Mouse (Mus musculus) neural tube, embryonic 13.5 days (tissue): ENCODE data around the gene Cks1b. TPM values are rescaled to one million over a fixed set of nuclear protein-coding genes. Genes with fewer than 3 reads are reported as not detected.

Experiments
- ATAC-seq: fragments of 200-750 bp; cut with Nextera tagmentation; 2 replicates; pipeline ENCODE4 v1.8.0; 2017; ENCODE audit warnings: low read depth, mild to moderate bottlenecking, moderate TSS enrichment, moderate library complexity
- H3K27ac ChIP-seq: fragments of 300-500 bp; sonication (generic); replicated peaks from 2 replicates; pipeline ENCODE4 v1.5.1; 2015; ENCODE audit warnings: moderate library complexity, mild to moderate bottlenecking, inconsistent platforms
- H3K27me3 ChIP-seq: fragments of 300-500 bp; sonication (generic); 2 replicates; pipeline ENCODE4 v1.6.1; 2015; ENCODE audit warnings: mild to moderate bottlenecking, inconsistent platforms
- H3K36me3 ChIP-seq: fragments of 300-500 bp; sonication (generic); 2 replicates; pipeline ENCODE4 v1.6.1; 2015; ENCODE audit warnings: mild to moderate bottlenecking, inconsistent platforms
- H3K4me1 ChIP-seq: fragments of 300-500 bp; sonication (generic); replicated peaks from 2 replicates; pipeline ENCODE4 v1.6.1; 2015; ENCODE audit warnings: inconsistent platforms
- H3K4me2 ChIP-seq: fragments of 300-500 bp; sonication (generic); 2 replicates; pipeline ENCODE4 v1.6.1; 2015; ENCODE audit warnings: inconsistent platforms, mild to moderate bottlenecking, moderate library complexity
- H3K4me3 ChIP-seq: fragments of 300-500 bp; sonication (generic); 2 replicates; pipeline ENCODE4 v1.5.1; 2015; ENCODE audit warnings: mild to moderate bottlenecking, inconsistent platforms
- H3K9ac ChIP-seq: fragments of 300-500 bp; sonication (generic); 2 replicates; pipeline ENCODE4 v1.6.1; 2015; ENCODE audit warnings: moderate library complexity, mild to moderate bottlenecking, inconsistent platforms
- H3K9me3 ChIP-seq: fragments of 300-500 bp; sonication (generic); 2 replicates; pipeline ENCODE4 v1.6.1; 2016; ENCODE audit warnings: inconsistent platforms
- WGBS: fragments of 180-500 bp; shearing (Covaris S2); methylation state at CpG from one replicate; pipeline ENCODE4 v1.1.7; 2015; 5-methylcytosine and 5-hydroxymethylcytosine counted together
- polyA plus RNA-seq: library from polyadenylated mRNA; unstranded; fragments of >200 nt; fragmentation: Nextera tagmentation; extraction: Ambion mirVana; gene quantifications from 2 replicates; pipeline ENCODE4 v1.2.1, GENCODE M21; 2015

Cks1b gene
- polyA plus RNA-seq: 110 and 144 TPM in 2 replicates

DNA sequence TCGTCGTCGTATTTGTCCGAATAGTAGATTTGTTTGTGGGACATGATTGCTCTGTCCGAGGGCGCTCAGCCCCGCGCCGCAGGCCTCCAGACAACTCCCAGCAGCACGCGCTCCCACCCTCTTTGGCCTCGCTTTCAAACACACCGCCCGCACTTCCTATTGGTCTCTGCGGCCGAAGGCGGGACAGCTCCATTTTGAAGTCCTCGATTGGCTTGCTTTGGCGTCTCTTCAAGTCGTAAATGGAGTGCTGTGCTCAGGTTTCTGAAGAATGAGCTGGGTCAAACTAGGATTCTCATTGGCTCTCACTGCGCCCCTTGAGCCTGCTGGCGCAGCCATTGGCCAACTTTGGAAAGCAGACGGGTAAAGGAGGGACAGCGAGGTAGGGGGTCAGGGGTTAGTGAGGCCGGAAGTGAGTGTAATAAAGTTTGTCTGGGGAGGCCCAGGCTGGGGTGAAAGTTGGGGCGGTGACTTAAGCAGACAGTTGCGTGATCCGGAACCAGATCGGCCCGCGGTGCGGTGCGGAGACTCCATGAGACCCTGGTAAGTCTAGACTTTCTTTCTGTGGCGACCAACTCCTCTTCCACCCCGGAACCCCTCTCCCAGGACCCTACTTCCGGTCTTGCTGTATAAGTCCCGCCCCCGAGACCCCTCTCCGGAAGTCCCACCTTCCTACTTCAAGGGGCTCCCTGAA, at the start of gene Cks1b, which contains the start of gene Shc1:
TSS of gene Cks1b (minus strand) at position 214 of the 691 bp plus-strand sequence.
TSS of gene Shc1 (plus strand) at position 274 of the 691 bp plus-strand sequence.
- peaks cover 25% of the 10 kb centered on the region for H3K36me3 ChIP-seq
- no peaks in the 10 kb centered on the region for H3K9me3 ChIP-seq
- peak within 1 kb of the TSS; percentile 86 for H3K27ac ChIP-seq
- H3K4me1 ChIP-seq: peaks cover 61% of the 10 kb centered on the region
- H3K9ac ChIP-seq: peak within 1 kb of the TSS; percentile 79
- WGBS: under 1% methylated on average over 39 of the region's 39 CpGs
- H3K4me3 ChIP-seq: peak within 1 kb of the TSS; percentile 51
- no peaks in the 10 kb centered on the region for H3K27me3 ChIP-seq
- peak; percentile 95 for ATAC-seq
- peak within 1 kb of the TSS; percentile 89 for H3K4me2 ChIP-seq

DNA sequence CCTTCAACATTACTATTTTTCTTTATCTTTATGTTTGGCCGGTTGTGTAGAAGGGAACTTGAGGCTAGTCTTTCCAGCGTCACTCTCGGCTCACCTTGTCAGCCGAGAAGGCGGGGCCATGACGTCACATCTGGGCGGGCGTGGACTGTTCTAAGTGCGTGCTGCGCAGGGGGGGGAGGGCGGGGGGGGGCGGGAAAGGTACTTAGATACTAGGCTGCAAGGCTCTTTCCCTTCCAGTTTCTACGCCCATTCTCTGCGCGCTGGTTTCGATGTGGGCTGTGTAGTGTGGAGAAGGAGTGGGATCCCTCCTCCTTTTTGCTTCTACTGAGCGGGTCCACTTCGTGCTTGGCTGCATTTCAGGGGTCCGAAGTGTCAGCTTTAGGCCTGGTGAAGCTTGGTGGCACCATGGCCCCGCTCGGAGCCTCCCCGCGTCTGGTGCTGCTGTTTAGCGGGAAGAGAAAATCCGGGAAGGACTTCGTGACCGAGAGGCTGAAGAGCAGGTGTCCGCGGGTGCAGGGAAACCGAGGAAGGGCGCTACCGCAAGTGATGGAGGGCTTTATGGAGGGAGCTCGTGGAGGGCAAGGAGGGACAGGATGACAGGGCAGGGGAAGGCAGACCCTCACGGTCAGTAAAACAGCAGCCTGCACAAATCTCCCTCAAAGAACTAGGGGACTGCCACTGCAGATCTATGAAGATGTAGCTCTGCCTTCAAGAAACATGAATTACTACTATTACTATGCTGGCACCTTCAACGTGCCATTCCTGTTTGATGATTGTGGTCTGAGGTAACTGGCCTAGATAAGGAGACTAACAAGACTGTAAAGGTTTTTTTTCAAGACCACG, 41.0 kb upstream of the Cks1b start:
- peak overlapping the region; percentile 92 for H3K9ac ChIP-seq
- peaks cover 14% of the 10 kb centered on the region for H3K4me1 ChIP-seq
- ATAC-seq: peak; percentile 89
- H3K9me3 ChIP-seq: no peaks in the 10 kb centered on the region
- peak overlapping the region; percentile 93 for H3K27ac ChIP-seq
- H3K4me3 ChIP-seq: peak overlapping the region; percentile 67
- H3K36me3 ChIP-seq: no peaks in the 10 kb centered on the region
- WGBS: 1% methylated on average over 36 of the region's 36 CpGs
- H3K4me2 ChIP-seq: peak overlapping the region; percentile 67
- H3K27me3 ChIP-seq: no peaks in the 10 kb centered on the region

DNA sequence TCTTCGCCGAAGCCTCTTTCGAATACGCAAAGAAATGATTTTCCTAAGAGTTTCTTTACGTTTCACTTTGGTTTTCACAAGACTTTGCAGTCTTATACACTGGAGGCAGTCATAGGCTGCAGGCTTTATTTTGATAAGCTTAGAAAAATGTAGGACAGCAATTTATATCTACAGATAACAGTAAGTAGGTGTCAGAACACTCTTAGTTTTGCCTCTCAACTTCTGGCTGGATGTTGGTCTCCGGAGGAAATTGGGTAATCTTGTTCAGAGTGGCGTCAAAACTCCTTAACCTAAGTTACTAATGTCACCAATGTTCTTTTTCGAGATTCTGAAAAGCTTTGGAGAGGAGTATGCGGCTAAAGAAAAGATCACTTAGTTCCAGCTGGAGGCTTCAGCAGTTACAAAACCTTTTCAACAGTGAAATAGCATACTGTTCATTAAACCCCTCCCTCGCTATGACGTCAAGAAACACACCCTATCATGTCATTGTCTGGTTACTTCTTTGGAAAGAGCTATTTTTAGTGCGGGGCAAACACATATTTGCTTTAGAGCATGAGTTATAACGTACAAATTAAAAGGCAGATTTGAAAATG, 40.3 kb upstream of the Cks1b start:
- Histone ChIP-seq H3K9me3 (no peaks in the 10 kb centered on the region), H3K4me3 (peak overlapping the region; percentile 67), H3K4me1 (peaks cover 14% of the 10 kb centered on the region), H3K4me2 (peak overlapping the region; percentile 67), H3K27ac (peak overlapping the region; percentile 93; the same call in 1 of the 2 replicates), H3K9ac (0 out of 2 replicates have a peak overlapping the region, but pooled peaks have one; percentile 26), H3K36me3 (no peaks in the 10 kb centered on the region), H3K27me3 (no peaks in the 10 kb centered on the region)
- 48% methylated on average over 13 of the region's 13 CpGs for WGBS
- peak; percentile 41 for ATAC-seq

DNA sequence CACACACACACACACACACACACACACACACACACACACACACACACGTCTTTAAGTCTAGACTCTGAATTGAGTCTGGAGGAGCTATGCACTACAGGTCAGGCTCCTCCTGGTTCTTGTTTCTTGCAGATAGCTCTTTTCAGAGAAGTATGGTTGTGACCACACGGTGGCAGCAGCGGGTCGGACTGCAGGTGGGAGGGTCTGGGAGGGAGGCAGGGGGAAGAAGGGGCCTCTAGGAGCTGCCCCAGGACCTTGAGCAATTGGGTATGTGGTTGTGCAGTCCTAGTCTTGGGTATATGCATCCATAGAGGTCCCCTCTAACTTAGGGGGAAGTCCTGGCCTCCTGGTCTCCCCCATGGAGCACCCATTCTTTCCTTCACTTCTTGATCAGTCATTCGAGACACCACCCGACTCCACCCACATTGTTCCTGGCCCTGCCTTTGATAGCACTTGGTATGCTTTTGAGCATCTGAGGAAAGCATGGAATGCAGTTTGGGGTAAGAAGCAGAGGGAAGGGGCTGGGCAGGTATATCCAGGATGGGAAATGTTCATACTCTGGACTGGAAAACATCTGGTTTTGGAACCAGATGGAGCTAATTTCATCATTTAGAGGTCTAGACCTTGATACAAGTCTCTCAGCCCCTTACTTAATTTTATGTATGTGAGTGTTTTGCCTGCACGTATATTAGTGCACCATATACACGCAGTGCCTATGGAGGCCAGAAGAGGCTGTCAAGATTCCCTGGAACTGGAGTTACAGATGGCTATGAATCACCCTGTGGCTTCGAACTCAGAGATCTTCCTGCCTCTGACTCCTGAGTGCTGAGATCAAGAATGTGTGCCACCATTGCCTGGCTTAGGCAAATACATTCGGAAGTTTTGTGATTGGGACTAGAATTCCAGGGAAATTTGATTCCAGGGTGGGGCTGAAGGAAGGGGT, 38.8 kb upstream of the Cks1b start:
- Histone ChIP-seq H3K27ac (no peak overlapping the region), H3K9ac (no peak overlapping the region), H3K9me3 (no peaks in the 10 kb centered on the region), H3K4me3 (no peak overlapping the region), H3K4me1 (peaks cover 19% of the 10 kb centered on the region), H3K36me3 (no peaks in the 10 kb centered on the region), H3K4me2 (no peak overlapping the region), H3K27me3 (no peaks in the 10 kb centered on the region)
- ATAC-seq: no peak
- 37% methylated on average over 10 of the region's 10 CpGs for WGBS

DNA sequence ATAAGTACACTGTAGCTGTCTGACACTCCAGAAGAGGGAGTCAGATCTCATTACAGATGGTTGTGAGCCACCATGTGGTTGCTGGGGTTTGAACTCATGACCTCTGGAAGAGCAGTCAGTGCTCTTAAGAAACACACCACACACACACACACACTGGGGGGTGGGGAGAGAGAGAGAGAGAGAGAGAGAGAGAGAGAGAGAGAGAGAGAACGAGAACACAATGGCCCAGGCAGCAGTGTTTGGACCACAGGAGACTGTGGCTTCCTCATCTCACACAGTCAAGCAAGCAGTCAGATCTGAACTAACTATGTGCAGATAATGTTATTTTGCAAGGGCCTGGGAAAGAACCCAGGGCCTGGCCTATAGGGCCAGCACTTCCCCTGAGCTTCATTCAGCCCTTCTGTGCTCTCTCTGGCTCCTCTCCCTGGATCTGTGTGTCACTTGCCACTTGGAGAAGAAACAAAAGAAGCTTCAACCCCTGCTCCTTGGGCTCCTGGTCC, 37.7 kb upstream of the Cks1b start:
- H3K4me1 ChIP-seq: peaks cover 22% of the 10 kb centered on the region
- ATAC-seq: no peak
- no peak overlapping the region for H3K9ac ChIP-seq
- no peak overlapping the region for H3K4me2 ChIP-seq
- no peak overlapping the region for H3K4me3 ChIP-seq
- no peaks in the 10 kb centered on the region for H3K9me3 ChIP-seq
- no peak overlapping the region for H3K27ac ChIP-seq
- 60% methylated on average over 1 of the region's 1 CpGs for WGBS
- H3K36me3 ChIP-seq: no peaks in the 10 kb centered on the region
- H3K27me3 ChIP-seq: no peaks in the 10 kb centered on the region

DNA sequence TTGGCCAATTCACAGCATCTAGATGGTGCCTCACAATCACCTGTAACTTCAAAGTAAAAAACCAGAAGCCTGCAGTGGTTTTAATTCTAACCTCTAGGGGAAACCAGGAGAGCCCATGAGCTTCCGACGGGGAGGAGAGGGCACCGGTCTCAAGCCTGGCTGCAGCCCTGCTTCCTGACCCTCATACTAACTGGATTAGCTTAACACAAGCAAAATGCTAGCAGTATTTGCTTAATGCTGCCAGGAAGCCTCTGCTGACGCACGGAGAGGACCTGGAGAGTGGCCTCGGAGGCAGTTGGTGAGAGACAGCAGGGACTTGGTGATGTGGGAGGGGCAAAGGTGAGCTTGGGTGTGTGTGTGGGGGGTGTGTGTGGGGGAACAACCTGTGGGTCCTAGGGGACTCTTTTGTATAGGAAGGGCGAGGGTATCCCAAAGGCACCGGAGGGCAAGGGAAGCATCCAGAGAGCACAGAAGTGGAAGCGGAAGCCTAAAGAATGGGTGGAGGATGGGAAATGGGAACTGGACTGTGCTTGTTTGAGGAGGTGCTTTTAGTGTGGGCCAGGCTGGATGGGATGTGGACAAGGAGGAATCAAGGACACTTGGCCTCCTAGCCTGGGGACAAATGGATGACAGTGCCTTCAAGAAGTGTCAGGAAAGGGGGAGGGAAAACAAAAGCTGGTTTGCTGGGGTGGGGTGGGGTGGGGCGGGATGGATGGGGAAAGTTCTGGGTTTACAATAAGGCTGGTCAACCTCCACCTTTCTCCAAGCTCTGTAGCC, 36.4 kb upstream of the Cks1b start, which contains the start of gene Pmvk:
TSS of gene Pmvk (plus strand) at position 141 of the 777 bp plus-strand sequence.
- Histone ChIP-seq H3K27me3 (no peaks in the 10 kb centered on the region), H3K36me3 (no peaks in the 10 kb centered on the region), H3K4me1 (peaks cover 11% of the 10 kb centered on the region), H3K4me3 (no peak within 1 kb of the TSS), H3K27ac (no peak within 1 kb of the TSS), H3K9ac (no peak within 1 kb of the TSS), H3K9me3 (no peaks in the 10 kb centered on the region), H3K4me2 (no peak within 1 kb of the TSS)
- WGBS: 77% methylated on average over 10 of the region's 10 CpGs
- no peak for ATAC-seq

DNA sequence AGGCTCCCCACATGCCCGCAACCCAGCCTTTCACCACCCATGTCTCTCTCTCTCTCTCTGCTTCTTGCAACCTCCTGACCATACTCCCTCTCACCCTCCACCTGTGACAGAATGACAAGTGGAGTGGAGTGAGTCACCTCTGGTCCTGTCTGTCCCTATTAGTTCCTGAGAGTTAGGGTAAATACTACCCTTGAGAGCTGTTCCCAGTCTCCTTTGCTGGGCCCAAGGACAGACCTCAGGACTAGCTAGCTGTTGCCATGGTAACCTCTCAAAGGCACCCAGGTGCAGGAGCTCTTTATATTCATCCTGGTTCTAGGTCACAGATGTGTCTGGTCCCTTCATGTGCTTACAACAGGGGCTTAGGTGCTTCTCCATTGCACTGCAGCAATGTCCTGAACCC, 33.7 kb upstream of the Cks1b start:
- no peaks in the 10 kb centered on the region for H3K27me3 ChIP-seq
- H3K27ac ChIP-seq: no peak overlapping the region
- no peak for ATAC-seq
- H3K9ac ChIP-seq: no peak overlapping the region; the same call in 1 of the 2 replicates
- H3K4me2 ChIP-seq: no peak overlapping the region
- H3K4me3 ChIP-seq: no peak overlapping the region
- H3K4me1 ChIP-seq: peaks cover 14% of the 10 kb centered on the region; the same call in 1 of the 2 replicates
- no peaks in the 10 kb centered on the region for H3K9me3 ChIP-seq
- 94% methylated on average over 1 of the region's 1 CpGs for WGBS
- no peaks in the 10 kb centered on the region for H3K36me3 ChIP-seq

DNA sequence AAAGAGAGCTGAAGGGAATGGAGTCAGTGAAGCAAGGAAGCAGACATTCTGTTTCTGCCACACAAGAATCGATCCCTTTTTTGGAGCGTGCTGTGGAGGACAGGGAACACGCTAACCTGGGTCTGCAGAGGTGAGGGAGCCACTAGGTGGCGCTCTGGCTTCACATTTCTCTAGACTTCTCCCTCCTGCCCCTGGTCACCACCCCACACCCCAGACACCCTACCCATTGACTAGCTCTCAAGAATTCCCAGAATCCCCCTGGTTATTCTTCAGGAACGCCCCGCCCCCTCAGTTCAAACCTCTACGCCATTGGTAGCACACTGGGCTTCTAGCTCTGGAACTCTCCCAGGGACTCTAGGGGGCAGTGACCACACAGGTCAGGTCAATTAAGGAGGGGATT, 31.4 kb upstream of the Cks1b start:
- no peak overlapping the region for H3K4me3 ChIP-seq
- 37% methylated on average over 7 of the region's 7 CpGs for WGBS
- peak; percentile 60 for ATAC-seq

DNA sequence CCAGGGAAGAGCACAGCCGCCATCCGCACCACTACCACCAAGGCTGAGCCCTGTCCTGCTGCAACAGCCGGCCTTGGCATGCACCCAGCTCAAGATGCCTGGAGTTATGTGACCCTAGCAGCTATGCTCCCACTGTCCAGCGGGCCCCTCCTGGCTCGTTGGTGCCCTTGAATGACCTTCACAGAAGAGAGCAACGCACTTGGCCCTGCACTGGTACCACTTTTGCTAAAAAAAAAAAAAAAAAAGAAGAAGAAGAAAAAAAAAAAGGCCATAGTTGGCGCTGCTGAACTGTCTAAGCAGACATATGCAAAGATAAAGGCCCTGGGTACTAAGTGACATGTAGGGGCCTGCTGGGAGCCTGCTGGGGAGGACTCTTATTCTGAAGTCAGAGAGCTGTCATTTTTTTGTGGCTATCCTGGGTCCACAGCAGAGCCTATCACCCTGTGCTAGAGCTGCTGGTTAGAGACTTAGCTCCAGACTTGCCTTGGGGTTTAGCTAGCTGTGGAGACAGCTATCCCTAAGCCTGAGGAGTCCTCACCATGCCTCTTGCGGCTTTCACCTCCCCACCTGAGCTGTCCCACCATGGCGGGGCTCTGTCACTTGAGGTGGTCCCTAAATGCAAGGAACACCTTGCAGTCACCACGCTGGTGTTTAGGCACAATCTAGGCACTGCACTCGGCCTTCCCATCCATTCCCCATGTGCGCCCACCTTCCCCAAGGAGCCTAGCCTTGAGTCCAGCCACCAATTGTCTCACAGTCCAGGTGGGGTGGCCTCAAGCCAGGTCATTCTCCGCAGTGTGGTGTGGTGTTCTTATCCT, 30.7 kb upstream of the Cks1b start:
- Histone ChIP-seq H3K9ac (0 out of 2 replicates have a peak overlapping the region, but pooled peaks have one; percentile 8), H3K9me3 (no peaks in the 10 kb centered on the region), H3K4me1 (peaks cover 14% of the 10 kb centered on the region; the same call in 1 of the 2 replicates), H3K27ac (no peak overlapping the region), H3K4me2 (no peak overlapping the region), H3K27me3 (no peaks in the 10 kb centered on the region), H3K36me3 (no peaks in the 10 kb centered on the region), H3K4me3 (no peak overlapping the region)
- 75% methylated on average over 13 of the region's 13 CpGs for WGBS
- ATAC-seq: peak; percentile 29

More for the DNA sequence above, 31.4 kb upstream of the Cks1b start:
- Histone ChIP-seq H3K4me1 (peaks cover 14% of the 10 kb centered on the region; the same call in 1 of the 2 replicates), H3K4me2 (no peak overlapping the region), H3K27ac (no peak overlapping the region), H3K27me3 (no peaks in the 10 kb centered on the region), H3K9ac (0 out of 2 replicates have a peak overlapping the region, but pooled peaks have one; percentile 8), H3K9me3 (no peaks in the 10 kb centered on the region), H3K36me3 (no peaks in the 10 kb centered on the region)

DNA sequence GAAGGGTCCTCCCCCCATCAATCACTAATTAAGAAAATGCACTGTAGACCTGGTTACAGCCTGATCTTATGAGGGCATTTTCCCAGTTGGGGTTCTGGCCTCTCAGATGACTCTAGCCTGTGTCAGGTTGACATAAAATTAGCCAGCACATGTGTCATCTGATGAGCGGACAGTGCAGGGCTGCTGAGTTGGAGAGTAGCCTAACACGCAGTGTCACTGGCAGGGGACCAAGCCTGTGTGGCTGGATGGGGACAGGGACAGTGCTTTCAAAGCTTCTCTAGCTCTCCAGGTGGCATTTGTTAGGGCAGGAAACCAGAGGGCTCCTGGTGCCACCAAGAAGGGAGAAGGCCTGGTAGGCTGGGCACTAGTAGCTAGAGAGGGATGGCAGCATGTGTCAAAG, 22.5 kb upstream of the Cks1b start:
- 97% methylated on average over 2 of the region's 2 CpGs for WGBS

More for the DNA sequence above, 22.5 kb upstream of the Cks1b start:
- Histone ChIP-seq H3K4me2 (no peak overlapping the region), H3K9ac (no peak overlapping the region), H3K27ac (no peak overlapping the region), H3K27me3 (no peaks in the 10 kb centered on the region), H3K4me1 (peaks cover 16% of the 10 kb centered on the region), H3K4me3 (no peak overlapping the region), H3K9me3 (no peaks in the 10 kb centered on the region), H3K36me3 (no peaks in the 10 kb centered on the region)
- ATAC-seq: no peak
